Mouse (Mus musculus) G1E-ER4 (cell line): ENCODE results near the gene Zfp260. TPM values are rescaled to one million over a fixed set of nuclear protein-coding genes. Genes with fewer than 3 reads are reported as not detected.

Experiments
- GATA1 ChIP-seq: IDR thresholded peaks from one replicate; pipeline ENCODE4 v1.8.0; 2012; ENCODE audit warnings: low read length, inconsistent platforms
- polyA plus RNA-seq: library from polyadenylated mRNA; stranded (reverse); fragments of >175 nt; gene quantifications from 2 replicates; pipeline ENCODE4 v1.2.3, GENCODE M21; 2012

The Zfp260 gene
- polyA plus RNA-seq, result 0.19 and 0.64 TPM in 2 replicates

DNA sequence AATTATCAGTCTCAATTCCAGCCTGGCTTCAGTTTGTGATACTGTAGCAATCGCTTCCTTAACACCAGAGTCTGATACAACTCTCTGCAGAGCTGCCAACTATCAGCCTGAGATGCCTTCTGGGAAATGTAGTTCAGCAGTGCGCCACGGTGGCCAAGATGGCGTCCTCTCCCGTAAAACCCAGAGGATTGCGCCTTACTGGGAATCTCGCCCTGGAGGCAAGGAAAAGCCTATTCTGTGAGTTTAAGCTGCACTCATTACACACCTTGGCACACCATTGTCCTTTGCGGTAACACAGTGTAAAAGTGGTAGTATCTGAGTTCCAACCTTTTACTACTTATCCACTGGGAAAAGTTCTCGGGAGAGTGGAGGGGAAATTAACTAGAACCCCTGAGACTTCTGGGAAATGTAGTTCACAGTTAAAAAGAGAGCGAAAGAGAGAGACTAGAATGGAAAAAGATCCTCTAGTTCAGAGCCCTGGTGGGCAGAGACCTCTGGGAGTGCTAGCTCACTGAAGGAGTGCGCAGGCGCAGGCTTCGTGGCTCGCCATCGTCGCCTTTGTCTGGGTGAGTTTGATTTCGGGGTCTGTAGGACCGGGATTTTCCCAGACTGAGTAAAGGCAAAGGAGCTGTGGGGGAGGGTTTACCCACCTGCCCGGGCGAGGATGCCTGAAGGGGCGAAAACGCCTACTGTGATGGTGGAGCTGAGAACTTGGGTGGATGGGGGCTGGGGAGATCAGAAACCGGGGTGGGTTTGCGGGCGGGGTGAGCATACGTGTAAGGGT, at the start of gene Zfp260:
Zfp260 (plus strand) TSS at position 132 of the 784 bp plus-strand sequence.
- TF ChIP-seq GATA1, result no peak

- TF ChIP-seq GATA1, result no peak
Observed at GRCm38 (mm10) chr7:30048126-30048525, 46.5 kb upstream of the Zfp260 start.

DNA sequence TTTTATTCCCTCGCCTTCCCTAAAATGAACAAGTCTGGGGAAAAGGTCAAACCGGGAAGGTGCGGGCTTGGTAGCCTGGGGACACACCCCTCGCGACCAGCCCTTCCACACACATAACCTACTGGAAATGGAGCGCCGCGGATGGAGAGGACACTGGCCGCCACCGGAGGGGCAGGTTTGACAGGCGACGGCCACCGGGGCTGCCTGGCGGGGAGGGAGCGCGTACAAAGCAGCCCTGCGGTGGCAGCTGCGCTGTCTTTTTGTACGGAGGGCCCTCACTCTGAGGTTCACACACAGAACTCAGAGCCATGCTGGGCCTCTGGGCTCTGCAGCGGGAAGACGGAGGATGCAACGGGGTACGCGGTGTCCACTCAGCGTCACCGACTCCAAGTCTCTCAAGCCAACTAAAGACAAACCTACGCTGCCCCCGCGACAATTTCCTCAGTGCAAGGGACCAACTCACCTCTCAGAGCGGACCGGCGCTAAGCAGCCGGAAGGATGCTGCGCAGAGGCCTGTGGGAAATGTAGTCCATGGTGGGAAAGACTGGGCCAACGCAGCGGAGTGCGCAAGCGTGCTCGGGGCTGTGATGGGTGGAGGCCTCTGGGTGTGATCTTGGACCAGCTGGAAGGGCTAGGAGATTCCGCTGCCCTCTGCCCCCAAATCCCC, 43.6 kb upstream of the Zfp260 start, which contains the start of gene Zfp14:
Zfp14 (minus strand) TSS at position 499 of the 667 bp plus-strand sequence.
- no peak for TF ChIP-seq GATA1

GRCm38 (mm10) chr7:30053591-30053990, 41.0 kb upstream of the Zfp260 start:
- TF ChIP-seq GATA1, result no peak

DNA sequence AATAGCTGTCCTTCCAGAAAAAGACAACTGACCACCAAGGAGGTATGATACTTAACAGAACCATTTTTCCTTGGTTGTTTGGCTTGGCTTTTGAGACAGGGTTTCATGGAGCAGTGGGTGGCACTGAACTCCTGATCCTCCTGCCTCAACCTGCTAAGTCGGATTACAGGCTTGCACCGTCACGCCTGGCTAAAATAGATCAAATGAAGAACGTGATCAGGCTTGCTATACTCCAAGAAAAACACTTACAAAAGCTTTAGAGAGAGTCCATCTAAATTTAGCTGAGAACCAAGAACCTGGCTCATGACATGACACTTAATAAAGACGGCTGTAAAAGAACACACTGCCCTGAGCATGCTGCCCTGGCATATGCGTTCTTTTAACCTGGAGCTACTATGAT, 34.2 kb upstream of the Zfp260 start:
- TF ChIP-seq GATA1, result no peak

DNA sequence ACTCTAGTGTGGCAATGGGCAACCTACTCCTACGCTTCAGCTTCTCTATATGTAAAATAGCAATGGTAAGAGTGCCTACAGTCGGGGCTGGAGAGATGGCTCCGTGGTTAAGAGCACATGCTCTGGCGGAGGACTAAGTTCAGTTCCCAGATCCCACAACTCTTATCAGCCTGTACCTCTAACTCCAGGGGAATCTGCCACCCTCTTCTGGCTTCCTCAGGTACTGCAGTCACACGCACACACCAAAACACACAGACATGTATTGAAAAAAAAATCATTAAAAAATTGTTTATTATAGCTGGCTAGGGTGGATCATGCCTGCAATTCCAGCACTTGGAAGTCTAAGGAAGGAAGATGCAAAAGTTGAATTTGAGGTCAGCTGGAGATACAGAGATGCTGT, 32.1 kb upstream of the Zfp260 start:
- TF ChIP-seq GATA1, result no peak

GRCm38 (mm10) chr7:30064622-30065021, 30.0 kb upstream of the Zfp260 start:
- TF ChIP-seq GATA1, result no peak

DNA sequence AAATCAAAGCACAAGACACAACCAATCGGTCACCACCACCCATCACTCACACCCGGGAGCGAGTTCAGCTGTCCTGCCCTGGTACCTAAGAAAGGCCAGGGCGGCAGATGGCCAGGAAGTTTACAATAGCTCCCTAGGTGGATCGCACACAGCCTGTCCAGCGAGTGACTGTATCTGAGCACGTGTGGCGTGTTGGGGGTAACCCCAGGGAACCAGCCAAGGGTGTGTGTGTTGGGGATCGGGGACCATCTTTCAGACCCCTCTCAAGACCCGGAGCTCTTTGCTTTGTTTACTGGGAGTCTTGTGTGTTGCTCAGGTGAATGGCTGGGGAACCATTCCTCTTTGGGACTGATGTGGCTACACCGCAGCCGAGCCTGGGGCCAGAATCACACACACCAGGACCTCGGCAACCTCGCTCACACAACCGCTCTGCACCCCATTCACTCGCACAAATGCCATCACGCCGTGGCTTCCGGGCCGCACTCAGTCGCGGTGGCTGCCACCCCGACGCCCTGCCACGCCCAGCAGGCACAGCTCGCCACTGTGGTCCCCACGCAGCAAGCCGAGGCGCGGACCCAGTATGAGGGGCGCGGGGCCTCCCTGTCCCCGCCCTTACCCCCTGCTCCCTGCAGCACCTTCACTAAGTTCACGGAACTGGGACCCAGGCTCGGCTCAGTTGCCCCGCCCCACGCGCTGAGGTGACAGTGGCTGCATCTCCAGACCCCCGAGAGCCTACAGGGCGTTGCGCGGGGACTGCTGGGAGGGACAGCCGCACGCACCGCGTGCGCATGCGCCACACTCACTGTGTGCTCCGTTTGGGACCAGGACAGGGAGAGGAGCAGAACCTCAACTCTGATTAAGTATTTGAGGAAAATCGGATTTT, 22.2 kb upstream of the Zfp260 start, which contains the start of gene Zfp82:
Zfp82 (minus strand) TSS at position 755 of the 883 bp plus-strand sequence.
- TF ChIP-seq GATA1, result no peak

DNA sequence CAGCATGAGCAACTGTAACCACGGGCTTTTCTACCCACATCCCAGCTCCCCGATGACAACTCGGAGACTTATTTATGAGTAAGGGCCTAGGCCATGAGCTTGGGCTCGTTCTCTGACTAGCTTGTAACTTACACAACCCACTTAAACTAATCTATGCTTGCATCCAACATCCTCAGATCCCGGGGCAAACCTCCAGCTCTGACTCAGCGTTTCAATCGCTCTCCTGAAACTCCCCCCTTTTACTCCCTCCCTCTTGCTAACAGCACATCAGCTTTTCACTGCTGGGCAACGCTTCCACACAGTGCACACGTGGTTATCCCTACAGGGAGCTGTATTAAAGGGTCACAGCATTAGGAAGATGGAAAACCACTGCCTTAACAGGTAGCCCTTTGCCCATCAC, 8.1 kb upstream of the Zfp260 start:
- no peak for TF ChIP-seq GATA1

DNA sequence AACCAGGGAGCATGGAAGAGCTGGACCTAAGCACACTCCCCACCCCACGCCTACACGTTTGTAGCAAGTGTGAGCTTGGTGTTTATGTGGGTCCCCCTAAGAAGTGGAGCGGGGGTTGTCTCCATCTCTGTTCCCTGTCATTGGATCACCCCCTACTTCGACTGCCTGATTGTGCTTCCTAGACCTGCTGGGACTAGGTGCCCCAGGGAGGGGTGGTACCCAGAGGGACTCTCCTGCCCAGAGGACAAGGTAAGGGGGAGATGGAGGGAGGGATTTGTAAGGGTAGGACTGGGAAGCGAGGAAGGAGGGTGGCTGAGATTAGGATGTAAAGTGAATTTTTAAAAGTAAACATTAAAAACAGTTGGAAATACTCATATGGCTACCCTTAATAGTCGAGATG, 5.2 kb upstream of the Zfp260 start:
- no peak for TF ChIP-seq GATA1

DNA sequence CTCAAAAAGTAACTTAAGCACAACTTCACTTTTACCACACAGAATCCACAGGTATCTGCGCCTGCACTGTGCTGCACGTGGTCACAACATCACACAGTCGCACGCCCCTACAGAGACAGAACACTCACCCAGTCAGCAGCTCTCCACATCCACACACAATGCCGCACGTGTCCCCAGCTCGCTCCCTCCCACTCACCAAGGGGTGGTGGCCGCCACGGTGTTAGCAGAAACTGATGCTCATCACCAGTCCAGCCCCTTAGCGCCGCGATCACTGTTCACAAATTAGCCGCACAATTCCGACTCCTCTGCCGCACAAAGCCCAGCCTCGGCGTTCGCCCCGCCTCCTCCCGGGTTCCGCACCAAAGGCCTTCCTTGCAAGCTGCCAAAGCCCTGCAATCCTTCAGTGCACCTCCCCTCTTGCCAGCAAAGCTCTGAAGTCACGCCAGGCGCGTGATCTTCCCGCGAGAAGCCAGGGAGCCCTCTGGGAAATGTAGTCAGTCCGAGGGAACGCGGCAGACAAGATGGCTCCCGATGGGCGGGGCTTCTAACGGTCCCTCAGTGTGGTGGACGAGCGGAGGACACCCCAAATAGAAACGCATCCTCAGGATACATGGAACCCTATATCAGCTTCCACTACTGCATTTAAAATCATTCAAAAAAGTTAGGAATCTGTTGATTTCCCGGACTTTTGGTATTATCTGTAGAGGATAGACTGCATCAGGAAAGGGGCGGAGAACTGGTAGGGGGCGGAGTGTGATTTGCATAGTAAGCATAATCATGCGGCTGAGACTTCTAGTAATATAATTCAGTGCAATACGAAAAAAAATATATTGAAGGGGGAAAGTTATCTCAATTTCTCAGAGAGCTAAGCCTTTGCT, 4.2 kb upstream of the Zfp260 start, which contains the start of the genes Gm26920 and Zfp566:
Gm26920 (minus strand) TSS at position 319 of the 878 bp plus-strand sequence.
Zfp566 (minus strand) TSS at position 436 of the 878 bp plus-strand sequence.
- no peak for TF ChIP-seq GATA1

- no peak for TF ChIP-seq GATA1
Observed at GRCm38 (mm10) chr7:30090970-30091585, 3.5 kb upstream of the Zfp260 start.

DNA sequence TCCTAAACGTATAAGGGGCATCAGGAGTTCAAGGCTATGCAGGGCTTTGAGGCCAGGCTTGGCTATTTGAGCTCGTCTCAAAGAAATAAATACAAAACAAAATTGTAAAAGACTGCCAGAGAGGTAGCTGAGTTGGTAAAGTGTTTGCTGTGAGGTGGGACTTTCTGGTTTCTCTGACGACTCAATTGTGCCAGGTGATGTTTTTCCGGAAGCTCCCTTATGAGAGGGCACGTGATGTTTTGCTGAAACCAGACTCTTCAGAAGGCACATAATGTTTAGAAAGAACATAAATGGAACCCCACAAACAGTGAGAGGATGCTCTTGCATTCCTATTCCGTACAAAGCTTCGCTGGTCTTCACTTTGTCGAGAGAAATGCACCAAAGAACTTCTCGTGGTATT, 1.9 kb upstream of the Zfp260 start:
- no peak for TF ChIP-seq GATA1

- no peak for TF ChIP-seq GATA1
Observed at GRCm38 (mm10) chr7:30093918-30094415, 610 bp upstream of the Zfp260 start.
